Mouse (Mus musculus): ENCODE data around the gene Adam1a.
"Not testable (repeated sequence)": the region's sequence is repeated elsewhere in the genome, so short reads cannot be mapped to it uniquely, and the experiment has no call there.

The Adam1a gene

DNA sequence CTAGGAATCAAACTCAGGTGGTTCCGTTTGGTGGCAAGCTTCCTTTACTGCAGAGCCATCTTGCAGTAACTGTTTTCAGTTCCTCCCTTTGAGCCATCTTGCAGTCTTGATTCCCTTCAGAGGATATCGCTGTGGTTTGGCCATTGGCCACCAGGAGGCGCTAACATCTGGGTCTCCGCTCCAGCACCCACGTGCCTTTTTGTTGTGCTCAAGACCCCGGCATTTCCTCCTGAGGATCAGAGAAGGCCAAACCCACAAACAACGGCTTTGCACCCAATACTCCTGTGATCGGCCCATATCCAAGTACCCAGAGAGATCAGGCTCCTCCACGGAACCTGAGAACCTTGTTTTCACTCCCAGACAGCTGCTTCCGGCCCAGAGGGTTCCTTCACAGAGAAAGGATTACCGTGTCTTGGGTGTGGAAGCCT is 19.2 kb upstream of the Adam1a start:
- peak; percentile 95 for DNase-seq (ENCODE audit: low spot score)

DNA sequence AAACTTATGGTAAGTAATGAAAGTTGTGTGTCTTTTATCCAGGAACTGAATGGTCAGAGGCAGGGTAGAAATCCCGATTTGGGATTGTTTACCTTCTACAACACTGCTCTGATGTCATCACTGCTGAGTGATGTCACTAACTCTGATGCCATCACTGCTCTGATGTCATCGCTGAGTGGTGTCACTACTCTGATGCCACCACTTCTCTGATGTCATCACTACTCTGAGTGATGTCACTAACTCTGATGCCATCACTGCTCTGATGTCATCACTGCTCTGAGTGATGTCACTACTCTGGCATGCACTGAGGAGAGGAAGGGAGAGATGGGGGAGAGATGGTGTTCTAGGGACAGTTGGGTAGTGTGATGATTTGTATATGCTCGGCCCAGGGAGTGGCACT is 17.2 kb upstream of the Adam1a start:
- DNase-seq (ENCODE audit: low spot score), result peak; percentile 4

DNA sequence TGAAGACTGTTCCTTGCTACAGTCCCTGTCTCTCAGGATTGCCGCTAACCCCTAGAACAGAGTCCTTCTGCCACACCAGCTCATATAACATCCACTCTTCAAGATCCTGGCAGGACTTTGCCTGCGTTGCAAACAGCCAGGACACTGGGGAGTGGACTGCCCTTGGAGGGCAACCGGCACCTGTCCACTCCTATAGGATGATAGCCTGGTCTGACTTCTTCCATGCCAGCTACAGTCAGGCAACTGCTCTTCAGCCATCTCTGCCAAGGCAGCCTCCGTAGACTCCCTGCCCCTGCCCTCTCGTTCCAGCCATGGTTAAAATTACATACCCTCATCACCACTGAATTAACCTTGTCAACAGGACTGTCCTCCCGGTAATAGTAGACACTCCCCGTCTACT is 3.9 kb upstream of the Adam1a start:
- no peak for DNase-seq (ENCODE audit: low spot score)

DNA sequence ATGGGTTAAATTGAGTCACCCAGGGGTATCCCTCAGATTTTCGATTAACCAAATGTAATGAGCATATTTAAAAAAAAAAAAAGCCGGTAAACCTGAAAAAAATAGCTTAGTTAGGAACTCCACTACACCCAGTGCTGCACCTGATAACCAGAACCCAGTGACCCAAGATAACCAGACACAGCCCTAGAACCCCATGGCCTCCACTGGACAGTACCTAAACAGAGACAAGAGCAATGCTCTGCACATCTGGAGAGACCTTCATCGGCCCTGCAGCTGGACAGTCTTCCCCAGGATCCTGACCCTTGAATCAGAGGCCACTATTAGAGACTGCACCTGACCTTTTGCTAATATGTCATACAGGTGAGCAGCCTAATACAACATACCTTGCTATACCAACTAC is 1.8 kb upstream of the Adam1a start:
- DNase-seq (ENCODE audit: low spot score), result no peak

DNA sequence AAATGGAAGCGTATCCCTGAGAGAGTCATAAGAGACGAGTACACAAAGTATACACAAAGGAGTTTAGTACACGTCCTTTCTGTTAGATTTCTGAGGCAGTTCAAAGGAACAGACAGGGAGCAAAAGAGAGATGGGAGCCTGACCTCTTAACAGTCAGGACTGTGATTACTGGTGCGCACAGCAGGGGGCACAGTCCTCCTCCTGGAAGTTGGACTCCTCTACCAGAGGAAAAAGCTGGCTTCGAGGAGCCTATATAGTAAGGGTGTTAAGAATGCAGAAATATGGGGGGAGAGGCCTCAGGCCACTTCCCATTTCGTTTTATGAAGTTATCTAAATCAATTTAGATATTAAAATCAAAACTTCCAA is 1.2 kb upstream of the Adam1a start:
- DNase-seq (ENCODE audit: low spot score), result peak; percentile 59

DNA sequence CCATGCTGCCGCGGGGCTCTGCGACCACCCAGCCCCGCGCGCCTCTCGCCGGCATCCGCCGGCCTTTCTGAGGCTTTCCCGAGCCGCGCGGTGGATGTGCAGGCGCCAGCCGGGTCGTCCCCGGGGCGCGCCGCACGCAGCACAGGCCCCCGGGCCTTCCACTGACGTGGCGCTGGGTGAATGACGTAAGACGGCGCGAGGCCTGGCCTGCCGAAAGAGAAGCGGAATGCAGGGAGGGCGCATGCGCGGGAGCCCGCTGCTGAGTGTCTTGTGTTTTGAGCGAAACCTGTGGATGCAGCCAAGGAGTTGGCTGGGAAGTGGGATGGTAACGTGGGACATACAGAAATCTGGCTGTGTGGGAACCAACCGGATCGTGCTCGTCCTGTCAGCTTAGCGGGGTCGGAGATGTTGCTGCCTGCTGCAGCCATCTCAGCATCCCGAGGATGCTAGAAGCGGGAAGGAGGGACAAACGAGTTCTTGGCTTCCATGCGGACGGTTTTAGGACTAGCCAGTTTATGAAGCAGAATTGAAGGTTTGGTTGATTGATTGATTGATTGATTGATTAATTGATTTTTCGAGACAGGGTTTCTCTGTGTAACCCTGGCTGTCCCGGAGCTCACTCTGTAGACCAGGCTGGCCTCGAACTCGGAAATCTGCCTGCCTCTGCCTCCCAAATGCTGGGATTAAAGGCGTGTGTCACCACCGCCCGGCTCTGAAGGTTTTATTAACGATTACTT is 679 bp upstream of the Adam1a start, which contains the start of gene Mapkapk5:
Mapkapk5 (minus strand) TSS at position 113 of the 737 bp plus-strand sequence.
- peak; percentile 98 for DNase-seq (ENCODE audit: low spot score)

DNA sequence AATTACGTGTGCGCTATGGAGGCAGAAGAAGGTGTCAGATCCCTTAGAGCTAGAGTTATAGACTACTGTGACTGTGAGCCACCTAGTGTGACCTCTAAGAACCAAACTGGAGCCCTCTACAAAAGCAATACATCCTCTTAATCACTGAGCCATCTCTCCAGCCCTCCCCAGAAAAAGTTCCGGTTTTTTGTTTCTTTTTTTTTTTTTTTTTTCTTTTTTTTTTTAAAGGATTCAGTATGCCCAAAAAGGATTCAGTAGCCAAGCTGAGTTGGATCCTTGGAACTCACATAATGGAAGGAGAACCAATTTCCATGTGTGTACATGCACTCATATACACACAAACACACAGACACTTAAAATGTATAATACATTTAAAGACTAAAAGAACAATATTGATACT is 1.9 kb downstream of the Adam1a start:
- no peak for DNase-seq (ENCODE audit: low spot score)

DNA sequence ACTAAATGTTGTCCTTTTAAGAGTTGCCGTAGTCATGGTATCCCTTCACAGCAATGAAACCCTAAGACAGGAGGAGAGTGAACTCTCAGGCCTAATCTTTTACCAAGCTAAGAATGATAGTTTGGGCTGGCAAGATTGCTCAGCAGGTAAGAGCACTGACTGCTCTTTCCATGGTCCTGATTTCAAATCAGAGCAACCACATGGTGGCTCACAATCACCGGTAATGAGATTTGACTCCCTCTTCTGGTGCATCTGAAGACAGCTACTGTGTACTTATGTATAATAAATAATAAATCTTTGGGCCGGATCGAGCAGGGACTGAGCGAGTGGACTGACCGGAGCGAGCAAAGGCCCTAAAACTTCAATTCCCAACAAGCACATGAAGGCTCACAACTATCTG is 4.0 kb downstream of the Adam1a start:
- DNase-seq (ENCODE audit: low spot score), result no peak

DNA sequence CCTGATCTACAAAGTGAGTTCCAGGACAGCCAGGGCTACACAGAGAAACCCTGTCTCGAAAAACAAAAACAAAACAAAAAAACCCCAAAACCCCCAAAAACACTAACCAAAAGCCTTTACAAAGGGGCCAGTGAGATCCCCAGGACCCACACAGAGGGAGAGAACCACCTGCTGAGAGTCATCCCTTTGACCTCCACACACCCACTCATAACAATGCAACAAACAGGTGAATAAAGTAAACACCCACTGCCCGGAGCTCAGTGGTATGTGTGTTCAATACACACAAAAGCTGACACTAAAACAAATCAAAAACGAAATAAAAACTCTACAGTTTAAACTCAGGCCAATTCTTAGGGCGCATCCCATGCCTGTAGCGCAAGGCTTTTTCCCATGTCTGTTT is 5.2 kb downstream of the Adam1a start:
- DNase-seq (ENCODE audit: low spot score), result no peak

DNA sequence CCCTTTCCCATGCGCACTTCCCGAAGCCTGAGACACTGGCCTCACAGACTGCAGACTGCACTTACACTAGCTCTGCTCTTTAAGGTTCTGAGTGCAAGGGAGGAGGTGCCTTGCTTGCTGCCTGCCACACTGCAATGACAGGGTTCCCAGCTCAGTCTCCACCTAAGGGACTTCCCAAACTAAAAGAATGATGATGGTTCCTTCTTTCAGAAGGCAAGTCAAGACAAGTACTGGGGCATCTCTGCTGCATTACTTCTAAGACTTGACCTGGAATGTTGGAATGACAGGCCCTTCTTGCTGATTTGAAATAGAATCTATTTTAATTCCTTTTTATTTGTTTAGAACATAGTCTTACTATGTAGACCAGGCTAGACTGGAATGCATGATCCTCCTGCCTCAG is 7.7 kb downstream of the Adam1a start:
- DNase-seq (ENCODE audit: low spot score), result no peak

DNA sequence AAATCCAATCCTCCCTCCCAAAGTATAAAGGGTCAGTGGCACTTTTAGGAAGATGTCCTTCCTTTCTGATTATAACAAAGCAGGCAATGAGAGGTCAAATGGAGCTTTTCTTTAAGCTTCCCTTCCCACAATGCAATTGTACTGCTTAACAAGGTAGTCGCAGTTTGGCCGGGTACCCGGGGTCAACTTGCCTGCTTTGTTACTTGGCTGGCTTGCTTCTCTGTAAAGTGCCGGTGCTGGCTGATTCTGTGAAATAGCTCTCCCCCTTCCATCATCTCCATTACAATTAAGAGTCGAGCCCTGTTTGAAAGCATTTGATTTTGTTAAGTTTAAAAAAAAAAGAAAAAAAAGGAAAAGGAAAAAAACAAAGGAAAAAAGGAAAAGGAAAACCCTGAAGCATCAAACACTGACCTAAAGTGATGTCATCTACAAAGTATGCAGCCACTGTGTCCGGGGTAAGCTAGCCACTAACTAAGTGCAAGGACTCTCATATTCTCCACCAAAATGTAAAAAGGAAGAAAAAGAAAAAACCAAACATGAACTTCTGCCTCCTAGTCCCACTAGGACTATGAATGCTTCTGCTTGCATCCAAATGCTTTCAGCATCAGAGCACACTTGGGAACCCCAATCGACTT is 8.2 kb downstream of the Adam1a start:
- DNase-seq (ENCODE audit: low spot score), result no peak

DNA sequence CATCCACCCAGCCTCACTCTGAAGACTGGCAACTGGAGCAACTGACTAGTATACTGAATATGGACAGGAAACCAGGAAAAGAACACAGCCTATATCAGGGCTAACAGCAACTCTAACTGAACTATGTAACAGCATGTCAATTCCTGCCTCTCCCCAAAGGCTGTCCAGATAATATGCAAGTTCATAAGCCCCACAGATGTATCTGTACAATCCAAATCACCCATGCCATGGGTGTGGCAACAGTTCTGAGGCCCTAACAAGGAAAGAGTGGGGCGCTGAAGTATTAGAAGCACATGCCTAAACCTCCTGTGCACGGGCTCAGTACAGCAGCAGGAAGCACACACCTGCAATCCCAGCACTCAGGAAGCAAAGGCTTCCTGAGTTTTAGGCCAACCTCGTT is 10.2 kb downstream of the Adam1a start:
- DNase-seq (ENCODE audit: low spot score), result no peak

DNA sequence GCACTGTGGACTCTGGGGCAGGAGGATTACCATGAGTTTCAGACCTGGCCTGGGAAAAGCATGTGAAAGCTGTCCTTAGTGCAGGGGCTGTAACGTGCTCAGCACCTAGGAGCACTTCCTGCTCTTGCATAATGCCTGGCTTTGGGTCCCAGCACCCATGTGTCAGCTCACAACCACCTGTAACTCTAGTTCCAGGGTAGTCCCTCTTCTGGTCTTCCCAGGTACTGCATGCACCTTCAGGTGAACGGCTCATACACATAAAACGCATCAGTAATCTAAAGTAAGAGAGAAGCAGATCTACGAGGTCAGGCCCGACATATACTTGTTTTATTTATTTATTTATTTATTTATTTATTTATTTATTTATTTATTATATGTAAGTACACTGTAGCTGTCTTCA is 10.8 kb downstream of the Adam1a start:
- peak; percentile 50 for DNase-seq (ENCODE audit: low spot score)

DNA sequence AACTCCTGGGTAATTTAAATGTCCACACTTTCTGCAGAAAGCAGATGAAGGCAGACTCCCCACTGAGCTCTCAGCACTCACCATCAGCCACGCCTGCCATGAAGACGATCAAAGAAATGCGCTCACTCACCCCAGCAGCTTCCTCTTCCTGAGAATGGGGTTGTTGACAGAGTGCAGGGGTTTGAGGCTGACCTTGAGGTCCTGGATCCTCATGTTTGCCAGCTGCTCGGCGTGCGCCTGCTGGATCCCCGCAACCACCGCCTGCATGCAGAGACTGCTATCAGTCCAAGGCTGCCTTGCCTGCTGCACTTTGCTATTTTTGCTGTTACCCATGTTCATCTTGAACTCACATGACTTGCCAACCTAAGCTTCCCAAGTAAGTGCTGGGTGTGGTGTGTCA is 18.3 kb downstream of the Adam1a start:
- no peak for DNase-seq (ENCODE audit: low spot score)

DNA sequence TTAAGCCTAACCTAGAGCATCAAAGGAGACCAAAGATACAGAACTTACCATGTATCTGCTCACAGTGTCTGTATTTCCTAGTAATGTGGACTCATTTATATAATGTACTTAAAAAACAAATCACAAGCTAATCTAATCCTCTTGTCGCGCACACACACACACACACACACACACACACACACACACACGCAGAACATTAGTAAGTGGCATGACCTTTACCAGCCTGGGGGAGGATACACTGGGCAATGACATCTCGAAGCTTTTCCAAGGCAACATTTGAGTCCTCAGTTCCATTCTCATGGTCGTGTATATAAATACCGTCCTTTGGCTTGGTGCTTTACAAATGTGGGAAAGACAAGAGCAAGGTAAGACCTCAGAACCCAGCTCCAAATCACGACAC is 18.8 kb downstream of the Adam1a start:
- no peak for DNase-seq (ENCODE audit: low spot score)

DNA sequence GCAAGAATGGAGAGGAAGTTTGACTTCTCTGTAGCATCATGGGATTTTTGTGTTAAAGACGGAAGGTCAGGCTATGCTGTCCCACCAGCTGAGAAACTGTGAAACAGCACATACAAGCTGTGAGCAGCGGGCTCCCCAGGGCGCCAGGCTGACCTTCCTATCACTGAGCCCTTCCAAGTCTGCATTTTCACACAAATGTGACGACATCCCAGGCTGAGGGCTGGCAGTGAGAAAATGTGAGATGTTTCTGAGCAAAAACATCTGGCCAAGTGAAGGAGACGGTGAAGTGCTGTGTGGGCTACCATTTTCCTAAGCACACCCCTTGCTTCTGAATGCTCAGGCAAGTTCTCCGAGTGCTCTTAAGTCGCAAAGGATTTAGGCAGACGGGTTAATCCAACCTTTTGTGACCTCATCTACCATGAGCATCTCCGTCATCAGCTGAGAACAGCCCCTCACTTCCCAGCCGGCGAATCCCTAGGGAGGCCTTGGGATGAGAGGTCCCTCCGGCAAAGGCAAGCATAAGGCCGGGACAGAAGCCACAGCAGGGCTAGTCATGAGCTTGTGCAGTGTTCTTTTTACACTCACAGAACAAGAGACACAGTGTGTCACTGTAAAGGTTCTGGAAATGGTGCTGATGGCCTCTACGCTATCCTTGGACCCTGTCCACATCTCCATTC is 19.4 kb downstream of the Adam1a start:
- DNase-seq (ENCODE audit: low spot score), result no peak

DNA sequence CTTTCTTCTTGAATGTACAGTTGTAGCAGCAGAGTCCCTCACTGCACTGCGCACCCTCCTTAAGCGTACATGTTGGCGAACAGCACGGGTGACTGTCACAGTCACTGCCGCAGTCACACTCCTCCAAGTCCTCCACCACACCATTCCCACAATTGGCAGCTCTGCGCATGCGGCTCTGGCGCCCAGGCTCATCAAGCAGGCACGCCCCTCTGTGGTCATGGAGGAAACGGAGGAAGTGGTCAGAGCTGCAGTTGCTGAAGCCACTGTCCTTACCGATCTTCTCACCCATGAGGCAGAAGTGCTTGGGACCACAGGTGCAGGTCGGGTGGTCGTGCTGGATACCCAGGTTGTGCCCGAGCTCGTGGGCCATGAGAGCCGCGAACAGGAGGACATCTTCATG is 25.5 kb downstream of the Adam1a start:
- not testable (repeated sequence) for DNase-seq (ENCODE audit: low spot score)

DNA sequence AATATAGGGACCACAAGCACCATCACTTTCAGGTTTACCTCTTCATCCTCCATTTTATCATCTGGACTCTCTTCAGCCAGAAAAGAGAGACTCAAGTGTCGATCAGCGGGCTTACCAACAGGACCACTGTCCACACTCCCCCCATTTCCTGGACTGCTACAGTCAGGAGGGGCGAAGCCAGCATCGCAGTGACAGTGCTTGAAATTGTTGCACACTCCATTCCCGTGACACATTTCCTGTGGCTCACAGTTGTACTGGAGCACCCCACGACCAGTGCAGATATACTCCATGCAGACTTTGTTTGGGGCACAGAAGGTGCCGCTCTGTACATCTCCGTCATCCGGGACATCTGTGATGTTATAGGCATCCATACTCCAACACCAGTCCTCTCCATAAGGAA is 26.3 kb downstream of the Adam1a start:
- DNase-seq (ENCODE audit: low spot score), result no peak

DNA sequence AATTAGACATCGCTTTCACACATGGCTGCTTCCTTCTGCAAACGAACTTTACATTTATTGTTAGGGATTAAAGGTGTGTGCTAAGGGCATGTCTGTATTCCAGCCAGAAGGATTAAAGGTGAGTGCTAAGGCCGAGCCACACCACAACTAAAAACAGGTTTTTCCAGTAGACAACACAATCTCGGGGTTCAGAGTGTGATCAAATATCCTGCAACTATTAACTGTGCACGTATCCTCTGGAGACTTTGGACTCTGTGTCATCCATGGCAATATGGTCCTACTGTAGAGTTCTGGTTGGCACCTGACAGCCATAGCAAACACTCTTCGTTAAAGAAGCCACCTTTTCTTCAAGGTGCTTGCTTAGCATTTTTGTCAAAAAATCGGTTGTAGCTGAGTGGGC is 35.3 kb downstream of the Adam1a start:
- DNase-seq (ENCODE audit: low spot score), result no peak

DNA sequence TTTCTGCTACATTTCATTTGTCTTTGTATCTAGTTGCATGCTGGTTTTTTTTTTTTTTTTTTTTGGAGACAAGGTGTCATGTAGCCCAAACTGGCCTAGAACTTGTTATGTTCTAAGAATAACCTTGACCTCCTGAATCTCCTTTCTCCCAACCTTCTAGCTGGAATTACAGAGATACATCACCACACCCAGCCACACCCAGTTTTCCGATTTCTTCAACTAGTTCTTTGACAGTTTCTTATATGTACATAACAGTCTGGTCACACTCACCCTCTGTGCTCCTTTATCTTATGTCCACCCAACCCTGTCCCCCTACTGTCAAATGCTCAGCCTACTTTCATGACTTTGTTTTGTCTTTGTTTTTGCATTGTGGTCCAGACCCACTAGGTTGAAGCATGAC is 38.4 kb downstream of the Adam1a start:
- no peak for DNase-seq (ENCODE audit: low spot score)

DNA sequence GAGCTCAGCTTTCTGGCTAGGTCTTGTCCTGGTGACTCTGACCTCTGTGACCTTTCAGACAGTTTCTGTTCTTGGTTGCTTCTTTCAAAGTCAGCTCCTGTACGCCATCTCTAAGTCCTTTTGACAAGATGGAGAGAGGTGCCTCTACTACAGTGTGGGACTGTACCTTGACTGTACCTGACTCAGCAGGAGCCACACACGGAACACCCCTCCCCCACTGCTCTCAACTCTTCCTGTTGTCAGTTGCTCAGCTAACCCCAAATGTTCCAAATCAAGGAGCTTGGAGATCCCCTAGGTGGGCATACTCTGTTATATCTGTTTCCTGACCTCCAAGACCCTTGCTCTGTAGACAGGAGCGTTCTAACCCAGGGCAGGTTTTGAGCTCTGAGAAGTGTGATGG is 42.1 kb downstream of the Adam1a start, which contains the start of gene Adam1b:
Adam1b (minus strand) TSS at position 205 of the 400 bp plus-strand sequence.
- DNase-seq (ENCODE audit: low spot score), result no peak

DNA sequence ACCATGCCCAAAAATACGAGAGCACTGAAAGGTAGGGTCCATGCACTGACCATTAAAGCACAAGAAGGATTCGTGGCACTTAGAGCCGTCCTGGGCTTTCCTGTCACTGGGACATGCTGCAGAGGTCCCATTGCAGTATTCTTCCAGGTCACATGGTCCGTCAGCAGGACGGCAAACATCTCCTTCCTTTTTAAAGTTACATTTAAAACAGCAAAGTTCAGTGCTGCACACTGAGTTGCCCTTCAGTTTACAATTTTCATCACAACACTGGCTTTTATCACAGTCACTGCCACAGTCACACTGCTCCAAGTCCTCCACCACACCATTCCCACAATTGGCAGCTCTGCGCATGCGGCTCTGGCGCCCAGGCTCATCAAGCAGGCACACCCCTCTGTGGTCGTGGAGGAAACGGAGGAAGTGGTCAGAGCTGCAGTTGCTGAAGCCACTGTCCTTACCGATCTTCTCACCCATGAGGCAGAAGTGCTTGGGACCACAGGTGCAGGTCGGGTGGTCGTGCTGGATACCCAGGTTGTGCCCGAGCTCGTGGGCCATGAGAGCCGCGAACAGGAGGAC is 43.8 kb downstream of the Adam1a start:
- not testable (repeated sequence) for DNase-seq (ENCODE audit: low spot score)

DNA sequence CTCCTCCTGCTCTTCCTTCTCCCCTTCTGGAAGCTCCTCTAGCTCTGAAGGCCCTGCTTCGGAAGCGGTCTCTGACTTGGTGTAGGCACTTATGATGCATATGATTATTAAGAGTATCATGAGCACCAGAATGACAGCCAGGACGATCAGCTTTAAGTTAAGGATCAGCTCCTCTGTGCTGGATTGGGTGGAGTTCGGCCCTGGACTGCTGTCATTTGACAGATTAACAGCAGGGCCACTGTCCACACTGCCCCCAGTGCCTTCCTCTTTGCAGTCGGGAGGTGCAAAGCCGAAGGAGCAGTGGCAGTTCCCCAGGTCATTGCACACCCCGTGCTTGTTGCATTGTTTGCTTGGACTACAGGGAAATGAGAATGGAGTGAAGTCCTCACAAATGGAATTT is 44.6 kb downstream of the Adam1a start:
- DNase-seq (ENCODE audit: low spot score), result no peak
